Comparison of ENCODE assay signal across 9 mouse cellular contexts in the genomic region with DNA sequence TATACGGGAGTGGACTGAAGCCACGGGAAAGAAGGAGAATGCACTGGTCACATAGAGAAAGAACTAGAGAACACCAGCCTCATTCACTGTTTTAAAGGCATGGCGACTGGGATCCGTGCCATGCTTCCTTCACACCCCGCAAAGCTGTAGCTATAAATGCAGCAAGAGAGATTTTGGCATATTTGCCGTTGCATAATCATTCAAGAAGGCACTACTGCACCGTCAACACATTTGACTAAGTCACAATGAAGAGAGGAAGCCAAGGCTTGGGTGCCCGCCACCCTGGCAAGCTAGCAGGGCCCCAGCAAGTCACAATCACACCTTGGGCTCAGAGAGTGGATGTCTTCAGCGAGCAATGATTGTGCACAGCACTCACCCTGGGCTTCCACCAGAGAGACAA.
DNase-seq lines count a peak whose midpoint lies in the region; ATAC-seq lines count a peak whose summit lies in the region.
"Had no signal": no experiment of that assay in that cellular context is flagged by ENCODE, and none has a peak within 500 bp of the region (broad histone marks: within the 10 kb centered on the region; RNA-seq: fewer than 3 reads in every experiment).

No protein-coding gene starts in this region.

- H3K27me3 ChIP-seq in midbrain, embryonic 15.5 days (replicated peaks): no peaks in the 10 kb centered on the region
- no peaks in the 10 kb centered on the region for H3K27me3 ChIP-seq in midbrain, embryonic 11.5 days (ENCODE audit: control insufficient read depth, insufficient read depth, low read length)
- H3K27me3 ChIP-seq: kidney, embryonic 15.5 days; midbrain, embryonic 12.5 days had no signal

- no peak overlapping the region for H3K4me2 ChIP-seq in midbrain, embryonic 15.5 days
- H3K4me2 ChIP-seq in midbrain, embryonic 11.5 days: no peak overlapping the region
- H3K4me2 ChIP-seq: kidney, embryonic 15.5 days; midbrain, embryonic 12.5 days had no signal

- H3K9ac ChIP-seq in midbrain, embryonic 15.5 days: no peak overlapping the region
- no peak overlapping the region for H3K9ac ChIP-seq in midbrain, embryonic 11.5 days (ENCODE audit: low read length)
- H3K9ac ChIP-seq: kidney, embryonic 15.5 days; midbrain, embryonic 12.5 days had no signal

- ATAC-seq in midbrain, embryonic 15.5 days (replicated peaks): peak; percentile 37; the same call in 1 of the 2 replicates
- ATAC-seq in midbrain, embryonic 11.5 days (ENCODE audit: low FRiP score): no peak
- no peak for ATAC-seq in megakaryocyte progenitor cell, adult 5-6 weeks (replicated peaks; ENCODE audit: poor library complexity)

- no peaks in the 10 kb centered on the region for H3K36me3 ChIP-seq in midbrain, embryonic 15.5 days (replicated peaks)
- H3K36me3 ChIP-seq in midbrain, embryonic 11.5 days (ENCODE audit: control insufficient read depth, insufficient read depth, low read length): no peaks in the 10 kb centered on the region
- H3K36me3 ChIP-seq: kidney, embryonic 15.5 days; midbrain, embryonic 12.5 days had no signal

- no peak overlapping the region for H3K4me3 ChIP-seq in midbrain, embryonic 15.5 days
- H3K4me3 ChIP-seq in midbrain, embryonic 11.5 days (ENCODE audit: low read depth, low read length): no peak overlapping the region
- H3K4me3 ChIP-seq: kidney, embryonic 15.5 days; midbrain, embryonic 12.5 days had no signal

- 0 out of 2 replicates have a peak, but pooled peaks cover 3% of the 10 kb centered on the region for H3K4me1 ChIP-seq in midbrain, embryonic 15.5 days
- H3K4me1 ChIP-seq in midbrain, embryonic 11.5 days (ENCODE audit: control insufficient read depth, insufficient read depth, low read length): no peaks in the 10 kb centered on the region
- H3K4me1 ChIP-seq: kidney, embryonic 15.5 days; midbrain, embryonic 12.5 days had no signal

- no peak overlapping the region for H3K27ac ChIP-seq in midbrain, embryonic 15.5 days
- no peak overlapping the region for H3K27ac ChIP-seq in midbrain, embryonic 11.5 days (ENCODE audit: low read depth, low read length)
- H3K27ac ChIP-seq: kidney, embryonic 15.5 days; midbrain, embryonic 12.5 days had no signal

- no peaks in the 10 kb centered on the region for H3K9me3 ChIP-seq in midbrain, embryonic 15.5 days
- no peaks in the 10 kb centered on the region for H3K9me3 ChIP-seq in midbrain, embryonic 11.5 days (ENCODE audit: control insufficient read depth, low read length)
- H3K9me3 ChIP-seq: kidney, embryonic 15.5 days; midbrain, embryonic 12.5 days had no signal

- DNase-seq in midbrain, embryonic 11.5 days (ENCODE audit: low spot score, missing footprints): no peak
- DNase-seq in frontal cortex, postnatal 25 days (ENCODE audit: low spot score in 2 of 2): peak; percentile 45 to 48
- peak; percentile 59 for DNase-seq in layer of hippocampus, postnatal 36 days
- no peak for DNase-seq in kidney, postnatal 4 days
- no peak for DNase-seq in kidney, adult 11 months

- 71% methylated on average over 9 of the region's 9 CpGs for WGBS in midbrain, embryonic 15.5 days
- 89% methylated on average over 9 of the region's 9 CpGs for WGBS in midbrain, embryonic 11.5 days

Comparison
In these comparisons a context has a peak if more than half of its experiments do, and no peak if none do; other contexts are left out.
1. DNase-seq: peak in frontal cortex, postnatal 25 days (2 of 2) and layer of hippocampus, postnatal 36 days (2 of 2); none in midbrain, embryonic 11.5 days (single experiment), kidney, postnatal 4 days (0 of 2) and kidney, adult 11 months (single experiment).